Mouse (Mus musculus) embryonic facial prominence, embryonic 14.5 days (tissue): ENCODE results near the gene Crb2. TPM values are rescaled to one million over a fixed set of nuclear protein-coding genes. Genes with fewer than 3 reads are reported as not detected.

ENCODE experiments used
- ATAC-seq: fragments of 200-750 bp; cut with Nextera tagmentation; 2 replicates; pipeline ENCODE4 v1.8.0; 2017; ENCODE audit warnings: low read depth, moderate number of reproducible peaks, moderate TSS enrichment
- DNase-seq: peaks from one replicate; pipeline ENCODE4 v3.0.0-alpha.2; 2015; ENCODE audit warnings: low spot score
- H3K27ac ChIP-seq: fragments of 300-500 bp; sonication (generic); replicated peaks from 2 replicates; pipeline ENCODE4 v1.5.1; 2014; ENCODE audit warnings: low read depth, mild to moderate bottlenecking, low read length, moderate library complexity
- H3K27me3 ChIP-seq: fragments of 300-500 bp; sonication (generic); replicated peaks from 2 replicates; pipeline ENCODE4 v1.6.1; 2014; ENCODE audit warnings: low read length; ENCODE audit not compliant: control insufficient read depth, insufficient read depth
- H3K36me3 ChIP-seq: fragments of 300-500 bp; sonication (generic); 2 replicates; pipeline ENCODE4 v1.6.1; 2014; ENCODE audit warnings: low read length, mixed read lengths; ENCODE audit not compliant: control insufficient read depth, insufficient read depth
- H3K4me1 ChIP-seq: fragments of 300-500 bp; sonication (generic); 2 replicates; pipeline ENCODE4 v1.6.1; 2014; ENCODE audit warnings: antibody characterized with exemption, low read length; ENCODE audit not compliant: control insufficient read depth, insufficient read depth
- H3K4me2 ChIP-seq: fragments of 300-500 bp; sonication (generic); 2 replicates; pipeline ENCODE4 v1.6.1; 2014; ENCODE audit warnings: low read depth, mild to moderate bottlenecking, low read length, moderate library complexity, mixed read lengths
- H3K4me3 ChIP-seq: fragments of 300-500 bp; sonication (generic); 2 replicates; pipeline ENCODE4 v1.5.1; 2014; ENCODE audit warnings: low read depth, mild to moderate bottlenecking, low read length
- H3K9ac ChIP-seq: fragments of 300-500 bp; sonication (generic); 2 replicates; pipeline ENCODE4 v1.6.1; 2014; ENCODE audit warnings: low read depth, mild to moderate bottlenecking, low read length, moderate library complexity, mixed read lengths
- H3K9me3 ChIP-seq: fragments of 300-500 bp; sonication (generic); 2 replicates; pipeline ENCODE4 v1.6.1; 2016; ENCODE audit warnings: low read length; ENCODE audit not compliant: control insufficient read depth
- WGBS: fragments of 180-500 bp; shearing (Covaris S2); extraction: QIAGEN DNeasy Blood & Tissue Kit; methylation state at CpG from one replicate; pipeline ENCODE4 v1.1.7; 2014; 5-methylcytosine and 5-hydroxymethylcytosine counted together
- polyA plus RNA-seq: library from polyadenylated mRNA; unstranded; fragments of >200 nt; fragmentation: Nextera tagmentation; extraction: Ambion mirVana; gene quantifications from 2 replicates; pipeline ENCODE4 v1.2.1, GENCODE M21; 2014

The Crb2 gene
- polyA plus RNA-seq, 1 experiment from 2014 or later = 0.18 TPM

DNA sequence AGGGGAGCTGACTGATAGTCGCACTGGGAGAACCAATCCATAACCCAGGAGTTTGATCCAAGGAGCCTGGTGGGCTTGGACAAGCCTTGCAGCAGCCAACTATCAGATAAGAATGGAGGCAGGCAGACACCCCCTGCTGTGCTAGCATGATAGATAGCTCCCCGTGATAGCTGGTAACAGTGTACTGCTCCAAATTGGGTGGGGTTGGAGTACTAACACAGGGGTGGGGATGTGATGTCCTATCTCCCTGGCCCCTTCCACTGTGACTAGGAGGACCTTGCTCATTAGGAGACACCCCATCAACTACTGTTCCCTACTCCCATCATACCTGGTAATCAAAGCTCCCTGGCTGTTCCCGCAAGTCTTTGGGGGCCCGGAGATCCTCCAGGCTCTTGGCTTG, 25.6 kb downstream of the Crb2 start:
- no peak overlapping the region for H3K4me2 ChIP-seq
- 0 out of 2 replicates have a peak, but pooled peaks cover 6% of the 10 kb centered on the region for H3K36me3 ChIP-seq
- H3K4me3 ChIP-seq = no peak overlapping the region
- H3K27me3 ChIP-seq = no peaks in the 10 kb centered on the region
- no peaks in the 10 kb centered on the region for H3K9me3 ChIP-seq
- 77% methylated on average over 4 of the region's 4 CpGs for WGBS
- no peaks in the 10 kb centered on the region for H3K4me1 ChIP-seq
- ATAC-seq = no peak
- H3K27ac ChIP-seq = no peak overlapping the region
- no peak for DNase-seq
- H3K9ac ChIP-seq = no peak overlapping the region

- DNase-seq = peak; percentile 69
- WGBS = 44% methylated on average over 4 of the region's 4 CpGs
- peak; percentile 79 for ATAC-seq
- no peaks in the 10 kb centered on the region for H3K27me3 ChIP-seq
- no peaks in the 10 kb centered on the region for H3K9me3 ChIP-seq
- H3K9ac ChIP-seq = no peak overlapping the region
- no peaks in the 10 kb centered on the region for H3K4me1 ChIP-seq
- no peak overlapping the region for H3K4me3 ChIP-seq
- H3K36me3 ChIP-seq = 0 out of 2 replicates have a peak, but pooled peaks cover 6% of the 10 kb centered on the region
- no peak overlapping the region for H3K4me2 ChIP-seq
- no peak overlapping the region for H3K27ac ChIP-seq
These were observed 26.7 kb downstream of the Crb2 start for GRCm38 (mm10) chr2:37802610-37803212.

- Histone ChIP-seq H3K4me2 (no peak overlapping the region), H3K4me1 (no peaks in the 10 kb centered on the region), H3K27me3 (no peaks in the 10 kb centered on the region), H3K9ac (no peak overlapping the region), H3K9me3 (no peaks in the 10 kb centered on the region), H3K36me3 (peaks cover 7% of the 10 kb centered on the region; the same call in 1 of the 2 replicates), H3K27ac (no peak overlapping the region), H3K4me3 (no peak overlapping the region)
- ATAC-seq (peak; percentile 42), DNase-seq (peak; percentile 57)
- WGBS = 69% methylated on average over 2 of the region's 2 CpGs
These were observed 35.6 kb downstream of the Crb2 start for GRCm38 (mm10) chr2:37811682-37812081.

DNA sequence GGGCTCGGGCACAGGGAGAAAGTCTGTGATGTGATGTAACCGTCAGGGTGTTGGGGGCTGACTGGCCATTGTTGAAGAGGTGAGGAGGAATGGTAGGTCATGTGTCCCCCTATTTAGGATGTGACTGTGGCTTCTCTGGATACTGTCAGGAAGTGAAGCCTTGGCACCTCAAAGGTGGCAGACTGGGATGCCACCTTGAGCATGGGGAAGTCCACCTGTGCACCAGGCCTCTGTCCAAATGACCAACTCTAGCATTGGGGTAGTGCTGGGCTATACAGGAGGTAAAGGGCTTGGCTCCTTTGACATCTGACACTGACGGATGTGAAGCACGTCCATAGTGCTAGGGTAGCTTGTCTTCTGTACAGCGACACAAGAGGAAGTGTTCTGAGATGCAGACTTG, 36.4 kb downstream of the Crb2 start:
- no peak overlapping the region for H3K4me3 ChIP-seq
- DNase-seq (no peak), ATAC-seq (no peak)
- no peak overlapping the region for H3K4me2 ChIP-seq
- H3K4me1 ChIP-seq = no peaks in the 10 kb centered on the region
- H3K36me3 ChIP-seq = peaks cover 7% of the 10 kb centered on the region; the same call in 1 of the 2 replicates
- H3K9ac ChIP-seq = no peak overlapping the region
- 83% methylated on average over 5 of the region's 5 CpGs for WGBS
- no peaks in the 10 kb centered on the region for H3K27me3 ChIP-seq
- H3K27ac ChIP-seq = no peak overlapping the region
- no peaks in the 10 kb centered on the region for H3K9me3 ChIP-seq

DNA sequence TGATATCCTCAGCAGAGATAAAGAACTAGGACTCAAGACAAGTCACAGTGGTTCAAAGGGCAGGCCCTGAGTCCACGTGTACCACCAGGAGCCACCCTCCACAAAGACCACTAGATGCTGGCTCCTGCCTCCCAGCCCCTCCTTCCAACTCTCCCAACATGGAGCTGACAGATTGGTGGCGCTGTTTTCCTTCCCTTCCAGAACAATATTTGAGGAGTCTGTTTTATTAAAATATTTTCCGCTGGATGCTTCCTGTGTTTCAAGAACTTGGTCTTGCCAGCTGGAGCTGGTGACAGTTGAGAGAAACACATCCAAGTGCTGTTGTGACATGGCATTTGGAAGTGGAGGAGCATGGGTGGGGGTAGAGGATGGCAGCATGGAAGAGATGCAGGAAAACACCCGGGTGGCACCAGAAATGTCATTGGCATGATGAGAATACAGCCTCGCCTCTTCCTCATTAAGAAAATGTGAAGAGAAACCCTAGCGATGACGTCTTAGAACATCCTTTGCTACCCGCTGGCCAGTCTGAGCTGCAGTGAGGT, 38.8 kb downstream of the Crb2 start:
- no peak for ATAC-seq
- Histone ChIP-seq H3K9ac (no peak overlapping the region), H3K27me3 (no peaks in the 10 kb centered on the region), H3K4me3 (no peak overlapping the region), H3K36me3 (peaks cover under 1% of the 10 kb centered on the region; the same call in 1 of the 2 replicates), H3K4me2 (no peak overlapping the region), H3K27ac (no peak overlapping the region), H3K4me1 (0 out of 2 replicates have a peak, but pooled peaks cover 9% of the 10 kb centered on the region), H3K9me3 (no peaks in the 10 kb centered on the region)
- WGBS = 85% methylated on average over 8 of the region's 8 CpGs
- DNase-seq = no peak

DNA sequence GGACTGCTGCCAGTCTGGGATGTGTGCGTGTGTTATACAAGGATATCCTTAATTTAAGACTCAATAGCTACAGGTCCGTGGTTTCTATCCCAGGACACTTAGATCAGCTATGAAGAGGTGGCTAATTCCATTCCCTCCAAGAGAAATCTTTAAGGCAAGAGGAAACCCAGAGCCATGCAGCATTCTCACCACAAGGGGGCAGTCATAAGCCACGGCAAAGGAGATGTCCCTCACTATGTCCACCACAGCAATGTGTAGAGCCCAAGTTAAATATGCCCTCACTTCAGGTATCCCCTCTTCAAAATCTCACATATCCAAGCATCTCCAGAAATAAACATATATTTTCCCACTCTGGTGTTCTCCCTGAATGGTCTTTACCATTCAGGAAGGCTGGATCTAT, 39.6 kb downstream of the Crb2 start:
- Histone ChIP-seq H3K9ac (no peak overlapping the region), H3K9me3 (no peaks in the 10 kb centered on the region), H3K4me2 (no peak overlapping the region), H3K36me3 (no peaks in the 10 kb centered on the region; the same call in 1 of the 2 replicates), H3K27ac (no peak overlapping the region), H3K27me3 (no peaks in the 10 kb centered on the region), H3K4me3 (no peak overlapping the region), H3K4me1 (0 out of 2 replicates have a peak, but pooled peaks cover 9% of the 10 kb centered on the region)
- no peak for ATAC-seq
- DNase-seq = peak; percentile 77
- 14% methylated on average over 3 of the region's 3 CpGs for WGBS

DNA sequence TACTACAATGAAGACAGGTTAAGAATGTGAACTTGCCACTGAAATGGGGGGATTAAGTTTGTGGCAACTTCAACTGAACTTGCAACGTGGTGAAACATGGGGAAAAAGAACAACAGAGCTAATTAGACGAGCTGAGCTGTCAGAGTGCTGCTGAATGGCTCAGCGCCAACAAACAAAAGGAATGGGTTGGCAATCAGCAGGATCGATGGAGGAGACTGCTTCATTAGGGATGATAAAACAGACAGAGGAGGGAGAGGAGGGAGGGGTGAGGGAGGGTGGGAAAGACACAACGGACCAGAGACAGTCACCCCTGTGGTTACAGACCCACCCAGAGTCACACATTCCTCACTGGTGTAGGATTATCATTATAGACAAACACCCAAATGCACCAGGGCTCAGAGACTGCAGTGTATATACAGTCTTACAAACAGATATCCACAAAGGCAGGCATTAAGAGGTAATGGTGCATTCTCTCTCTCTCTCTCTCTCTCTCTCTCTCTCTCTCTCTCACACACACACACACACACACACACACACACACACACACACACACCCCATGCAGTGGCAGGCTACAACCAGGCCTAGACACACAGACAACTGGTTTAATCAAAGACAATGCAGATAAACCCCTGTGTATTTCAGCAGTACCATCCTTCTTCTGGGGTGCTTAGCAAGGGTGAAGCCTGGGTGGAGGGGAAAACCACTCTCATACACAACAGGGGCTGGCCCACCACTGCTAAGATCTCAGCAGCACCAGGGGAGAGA, 42.9 kb downstream of the Crb2 start:
- Histone ChIP-seq H3K9ac (no peak overlapping the region), H3K4me1 (0 out of 2 replicates have a peak, but pooled peaks cover 9% of the 10 kb centered on the region), H3K4me2 (no peak overlapping the region), H3K36me3 (no peaks in the 10 kb centered on the region; the same call in 1 of the 2 replicates), H3K9me3 (no peaks in the 10 kb centered on the region), H3K4me3 (no peak overlapping the region), H3K27me3 (no peaks in the 10 kb centered on the region), H3K27ac (no peak overlapping the region)
- peak; percentile 31; the same call in 1 of the 2 replicates for ATAC-seq
- DNase-seq = peak; percentile 62
- WGBS = 16% methylated on average over 5 of the region's 5 CpGs

GRCm38 (mm10) chr2:37819526-37820152, 43.6 kb downstream of the Crb2 start:
- ATAC-seq (peak; percentile 51; the same call in 1 of the 2 replicates), DNase-seq (peak; percentile 62)
- Histone ChIP-seq H3K36me3 (no peaks in the 10 kb centered on the region), H3K4me2 (no peak overlapping the region), H3K4me1 (0 out of 2 replicates have a peak, but pooled peaks cover 9% of the 10 kb centered on the region), H3K27ac (no peak overlapping the region), H3K9ac (no peak overlapping the region), H3K4me3 (no peak overlapping the region), H3K27me3 (no peaks in the 10 kb centered on the region), H3K9me3 (no peaks in the 10 kb centered on the region)
- 37% methylated on average over 4 of the region's 4 CpGs for WGBS
